Comparison of ENCODE assay signal across 16 mouse cellular contexts in genomic region chr1:9434952-9435664, GRCm38 (mm10).
"Had no signal": no experiment of that assay in that cellular context is flagged by ENCODE, and none has a peak within 500 bp of the region (broad histone marks: within the 10 kb centered on the region; RNA-seq: fewer than 3 reads in every experiment).

No protein-coding gene starts in this region.

- H3K27me3 ChIP-seq: hindbrain, embryonic 15.5 days; limb, embryonic 13.5 days; liver, embryonic 12.5 days; liver, embryonic 15.5 days; midbrain, embryonic 13.5 days; neural tube, embryonic 13.5 days had no signal

- ATAC-seq: liver, embryonic 12.5 days; midbrain, embryonic 13.5 days; midbrain, embryonic 16.5 days had no signal

- H3K9me3 ChIP-seq: hindbrain, embryonic 15.5 days; limb, embryonic 10.5 days; limb, embryonic 13.5 days; liver, embryonic 12.5 days; liver, embryonic 15.5 days; midbrain, embryonic 13.5 days; neural tube, embryonic 13.5 days had no signal

- DNase-seq: kidney, adult 2 months; kidney, postnatal 25 days; layer of hippocampus, adult 9-11 months; liver; thymus, postnatal 25 days had no signal

- H3K4me1 ChIP-seq: hindbrain, embryonic 15.5 days; limb, embryonic 10.5 days; limb, embryonic 13.5 days; liver, embryonic 12.5 days; liver, embryonic 15.5 days; midbrain, embryonic 13.5 days; neural tube, embryonic 13.5 days had no signal

- H3K9ac ChIP-seq: hindbrain, embryonic 15.5 days; limb, embryonic 13.5 days; liver, embryonic 12.5 days; liver, embryonic 15.5 days; midbrain, embryonic 13.5 days; neural tube, embryonic 13.5 days had no signal

- H3K4me3 ChIP-seq: hindbrain, embryonic 15.5 days; layer of hippocampus, adult 2 months; limb, embryonic 10.5 days; limb, embryonic 13.5 days; liver, embryonic 12.5 days; liver, embryonic 15.5 days; midbrain, embryonic 13.5 days; myocyte; neural tube, embryonic 13.5 days had no signal

- H3K36me3 ChIP-seq: hindbrain, embryonic 15.5 days; limb, embryonic 10.5 days; limb, embryonic 13.5 days; liver, embryonic 12.5 days; liver, embryonic 15.5 days; midbrain, embryonic 13.5 days; neural tube, embryonic 13.5 days had no signal

- H3K27ac ChIP-seq: hindbrain, embryonic 15.5 days; kidney, postnatal 0 days; layer of hippocampus, adult 2 months; limb, embryonic 10.5 days; limb, embryonic 13.5 days; liver, embryonic 12.5 days; liver, embryonic 15.5 days; midbrain, embryonic 13.5 days; neural tube, embryonic 13.5 days had no signal

- H3K4me2 ChIP-seq: hindbrain, embryonic 15.5 days; limb, embryonic 13.5 days; liver, embryonic 12.5 days; liver, embryonic 15.5 days; midbrain, embryonic 13.5 days; neural tube, embryonic 13.5 days had no signal
